Comparison of ENCODE assay signal across 10 mouse cellular contexts in the genomic region with DNA sequence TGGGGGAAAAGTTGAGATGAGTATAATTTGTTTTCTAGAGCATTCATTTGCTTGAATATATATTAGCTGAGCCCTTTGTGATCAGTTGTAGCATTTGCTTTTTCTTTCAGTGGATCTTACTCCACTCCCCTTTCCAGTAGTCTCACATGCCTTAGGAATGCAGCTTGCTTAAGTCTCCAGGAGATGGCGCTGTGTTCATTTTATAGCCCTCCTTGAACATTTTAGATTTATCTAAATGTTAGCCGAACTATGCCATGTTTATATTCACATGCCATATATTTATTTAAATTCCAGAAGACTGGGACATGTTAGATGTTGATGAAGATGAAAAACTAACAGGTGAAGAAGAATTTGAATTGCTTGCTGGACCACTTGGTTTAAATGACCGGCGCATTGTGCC. TPM values are rescaled to one million over a fixed set of nuclear protein-coding genes. Genes with fewer than 3 reads are reported as not detected.
DNase-seq lines count a peak whose midpoint lies in the region; ATAC-seq lines count a peak whose summit lies in the region.
"Had no signal": no experiment of that assay in that cellular context is flagged by ENCODE, and none has a peak within 500 bp of the region (broad histone marks: within the 10 kb centered on the region; RNA-seq: fewer than 3 reads in every experiment).

No protein-coding gene starts in this region.

- 63% methylated on average over 4 of the region's 4 CpGs for WGBS in hindbrain, embryonic 11.5 days
- WGBS in hindbrain, embryonic 10.5 days, result 65% methylated on average over 4 of the region's 4 CpGs
- 55% methylated on average over 4 of the region's 4 CpGs for WGBS in large intestine, adult 2 months
- 56% methylated on average over 4 of the region's 4 CpGs for WGBS in forebrain, embryonic 13.5 days

- no peak overlapping the region for H3K9ac ChIP-seq in hindbrain, embryonic 11.5 days (ENCODE audit: low read depth, low read length)
- no peak overlapping the region for H3K9ac ChIP-seq in forebrain, embryonic 13.5 days
- H3K9ac ChIP-seq: embryonic facial prominence, embryonic 15.5 days; lung, embryonic 15.5 days had no signal

- no peak overlapping the region for H3K4me3 ChIP-seq in hindbrain, embryonic 11.5 days (ENCODE audit: low read depth, low read length)
- H3K4me3 ChIP-seq in hindbrain, embryonic 10.5 days, result no peak overlapping the region
- no peak overlapping the region for H3K4me3 ChIP-seq in forebrain, embryonic 13.5 days
- H3K4me3 ChIP-seq: embryonic facial prominence, embryonic 15.5 days; lung, embryonic 15.5 days had no signal

- H3K27ac ChIP-seq in hindbrain, embryonic 11.5 days (ENCODE audit: low read depth, low read length), result no peak overlapping the region
- no peak overlapping the region for H3K27ac ChIP-seq in hindbrain, embryonic 10.5 days
- no peak overlapping the region for H3K27ac ChIP-seq in forebrain, embryonic 13.5 days
- H3K27ac ChIP-seq: embryonic facial prominence, embryonic 15.5 days; lung, embryonic 15.5 days had no signal

- H3K27me3 ChIP-seq in hindbrain, embryonic 11.5 days (ENCODE audit: control insufficient read depth, insufficient read depth, low read length), result no peaks in the 10 kb centered on the region
- no peaks in the 10 kb centered on the region for H3K27me3 ChIP-seq in hindbrain, embryonic 10.5 days (ENCODE audit: insufficient read depth, poor library complexity, severe bottlenecking)
- no peaks in the 10 kb centered on the region for H3K27me3 ChIP-seq in forebrain, embryonic 13.5 days
- H3K27me3 ChIP-seq: embryonic facial prominence, embryonic 15.5 days; lung, embryonic 15.5 days had no signal

- no peaks in the 10 kb centered on the region for H3K36me3 ChIP-seq in hindbrain, embryonic 11.5 days (ENCODE audit: control insufficient read depth, insufficient read depth, low read length)
- peaks cover 74% of the 10 kb centered on the region for H3K36me3 ChIP-seq in hindbrain, embryonic 10.5 days
- H3K36me3 ChIP-seq in forebrain, embryonic 13.5 days (ENCODE audit: poor library complexity, severe bottlenecking), result peaks cover 51% of the 10 kb centered on the region

- ATAC-seq in hindbrain, embryonic 11.5 days (ENCODE audit: low FRiP score), result no peak
- ATAC-seq in forebrain, embryonic 13.5 days, result no peak

- H3K4me1 ChIP-seq in hindbrain, embryonic 11.5 days (replicated peaks; ENCODE audit: control insufficient read depth, insufficient read depth, low read length), result no peaks in the 10 kb centered on the region
- H3K4me1 ChIP-seq in hindbrain, embryonic 10.5 days (replicated peaks), result no peaks in the 10 kb centered on the region
- H3K4me1 ChIP-seq in forebrain, embryonic 13.5 days, result no peaks in the 10 kb centered on the region
- H3K4me1 ChIP-seq: embryonic facial prominence, embryonic 15.5 days; lung, embryonic 15.5 days had no signal

- H3K4me2 ChIP-seq in hindbrain, embryonic 11.5 days (replicated peaks; ENCODE audit: low read depth, low read length), result no peak overlapping the region
- no peak overlapping the region for H3K4me2 ChIP-seq in forebrain, embryonic 13.5 days
- H3K4me2 ChIP-seq: embryonic facial prominence, embryonic 15.5 days; lung, embryonic 15.5 days had no signal

- no peaks in the 10 kb centered on the region for H3K9me3 ChIP-seq in hindbrain, embryonic 11.5 days (ENCODE audit: control insufficient read depth, low read length)
- H3K9me3 ChIP-seq in hindbrain, embryonic 10.5 days, result no peaks in the 10 kb centered on the region
- H3K9me3 ChIP-seq in forebrain, embryonic 13.5 days (replicated peaks), result no peaks in the 10 kb centered on the region
- H3K9me3 ChIP-seq: embryonic facial prominence, embryonic 15.5 days; lung, embryonic 15.5 days had no signal

- DNase-seq in hindbrain, embryonic 11.5 days (ENCODE audit: low spot score), result peak; percentile 60
- no peak for DNase-seq in hindbrain, embryonic 10.5 days (ENCODE audit: low spot score)
- DNase-seq in testis, postnatal 10 days (ENCODE audit: low spot score), result peak; percentile 47
- no peak for DNase-seq in testis, postnatal 14 days (ENCODE audit: low spot score)
- DNase-seq in c-Kit-positive CD71-negative TER-119-negative erythroid progenitor cells, embryonic 14.5 days (ENCODE audit: low read depth), result peak; percentile 36
- DNase-seq in large intestine, adult 2 months (ENCODE audit: low read depth, low spot score), result peak; percentile 8
- no peak for DNase-seq in frontal cortex, postnatal 10 days (ENCODE audit: low spot score in 2 of 2)

RNA-seq across cellular contexts. Expression of a gene that starts 49.3 kb away (rescaled TPM):
- 2.0 and 2.7 TPM in 2 replicates for polyA plus RNA-seq in hindbrain, embryonic 11.5 days (2014; fragmentation: Nextera tagmentation; extraction: Ambion mirVana)
- polyA plus RNA-seq in hindbrain, embryonic 10.5 days (2016; fragmentation: Nextera tagmentation; extraction: Ambion mirVana), result 1.5 and 1.6 TPM in 2 replicates
- polyA plus RNA-seq in large intestine, adult 2 months (2012; rRNA removed), result 10.6 and 13.5 TPM in 2 replicates
- 2.5 and 2.6 TPM in 2 replicates for polyA plus RNA-seq in forebrain, embryonic 13.5 days (2015; fragmentation: Nextera tagmentation; extraction: Ambion mirVana)

Comparison
In these comparisons a context has a peak if more than half of its experiments do, and no peak if none do; other contexts are left out.
1. DNase-seq: peak in hindbrain, embryonic 11.5 days (single experiment), testis, postnatal 10 days (single experiment), c-Kit-positive CD71-negative TER-119-negative erythroid progenitor cells, embryonic 14.5 days (single experiment) and large intestine, adult 2 months (single experiment); none in hindbrain, embryonic 10.5 days (single experiment), testis, postnatal 14 days (single experiment) and frontal cortex, postnatal 10 days (0 of 2).